8 mouse cellular contexts compared by ENCODE assay signal in genomic region chr19:21651664-21652063, GRCm38 (mm10). TPM values are rescaled to one million over a fixed set of nuclear protein-coding genes. Genes with fewer than 3 reads are reported as not detected.
A peak's percentile ranks its signal among the peaks of the same experiment; 100 is the strongest.
DNase-seq lines count a peak whose midpoint lies in the region; ATAC-seq and TF ChIP-seq lines count a peak whose summit lies in the region.

No protein-coding gene starts in this region.

- no peak for TF ChIP-seq CTCF in ES-Bruce4 (IDR thresholded peaks at IDR 0.05; ENCODE audit: low read depth, low read length)
- no peak for TF ChIP-seq CTCF in thymus, adult 2 months (IDR thresholded peaks at IDR 0.05; ENCODE audit: borderline replicate concordance, control insufficient read depth, extremely low read depth, insufficient read depth, low read length, poor library complexity)

- no peak for TF ChIP-seq EP300 in ES-Bruce4 (IDR thresholded peaks at IDR 0.05; ENCODE audit: insufficient read depth, low read depth, low read length)

- DNase-seq in heart, postnatal 25 days (ENCODE audit: low spot score), result no peak
- DNase-seq in ovary, postnatal 36 days (ENCODE audit: low spot score), result no peak
- DNase-seq in thymus, adult 2 months, result no peak

- H3K4me2 ChIP-seq in heart, embryonic 14.5 days (ENCODE audit: low read length), result peak overlapping the region; percentile 91
- peak overlapping the region; percentile 79 for H3K4me2 ChIP-seq in forebrain, embryonic 15.5 days (replicated peaks)
- peak overlapping the region; percentile 88 for H3K4me2 ChIP-seq in liver, embryonic 15.5 days

- H3K36me3 ChIP-seq in heart, embryonic 14.5 days (ENCODE audit: control insufficient read depth, insufficient read depth, low read length), result no peaks in the 10 kb centered on the region
- no peaks in the 10 kb centered on the region for H3K36me3 ChIP-seq in ES-Bruce4 (ENCODE audit: control insufficient read depth, insufficient read depth, low read length, poor library complexity, severe bottlenecking)
- H3K36me3 ChIP-seq in forebrain, embryonic 15.5 days, result no peaks in the 10 kb centered on the region
- no peaks in the 10 kb centered on the region for H3K36me3 ChIP-seq in liver, embryonic 15.5 days (replicated peaks)
- H3K36me3 ChIP-seq in thymus, adult 2 months (ENCODE audit: control insufficient read depth, insufficient read depth, low read length), result no peaks in the 10 kb centered on the region

- peak overlapping the region; percentile 95 to 98; a peak in 3 of 4 replicates for H3K4me3 ChIP-seq in heart, embryonic 14.5 days (ENCODE audit: control insufficient read depth in 1 of 2, insufficient read depth in 1 of 2, low read depth in 1 of 2, low read length in 2 of 2)
- H3K4me3 ChIP-seq in ES-Bruce4 (ENCODE audit: low read depth, low read length), result peak overlapping the region; percentile 94
- H3K4me3 ChIP-seq in forebrain, embryonic 15.5 days, result peak overlapping the region; percentile 95
- H3K4me3 ChIP-seq in liver, embryonic 15.5 days (replicated peaks), result peak overlapping the region; percentile 78
- H3K4me3 ChIP-seq in thymus, adult 2 months (ENCODE audit: control insufficient read depth, insufficient read depth, low read length), result no peak overlapping the region

- peaks cover 4 to 31% of the 10 kb centered on the region in 2 experiments for H3K4me1 ChIP-seq in heart, embryonic 14.5 days (ENCODE audit: control insufficient read depth in 2 of 2, insufficient read depth in 2 of 2, low read length in 2 of 2)
- H3K4me1 ChIP-seq in ES-Bruce4 (ENCODE audit: control insufficient read depth, insufficient read depth, low read length), result no peaks in the 10 kb centered on the region
- H3K4me1 ChIP-seq in forebrain, embryonic 15.5 days, result peaks cover 30% of the 10 kb centered on the region
- H3K4me1 ChIP-seq in liver, embryonic 15.5 days (replicated peaks), result peaks cover 43% of the 10 kb centered on the region
- H3K4me1 ChIP-seq in thymus, adult 2 months (replicated peaks; ENCODE audit: control insufficient read depth, insufficient read depth, low read length), result peaks cover 10% of the 10 kb centered on the region

- 48% methylated on average over 6 of the region's 6 CpGs for WGBS in heart, embryonic 14.5 days
- WGBS in forebrain, embryonic 15.5 days, result 46% methylated on average over 6 of the region's 6 CpGs
- WGBS in liver, embryonic 15.5 days (ENCODE audit: insufficient replicate concordance), result 38% methylated on average over 6 of the region's 6 CpGs
- WGBS in thymus, adult 2 months, result 63% methylated on average over 6 of the region's 6 CpGs

- intact Hi-C loops in heart, postnatal 25 days (cut with DNase I), result loop anchor here (5.0 kb wide), 2 partner anchors 79 to 86 kb away; no protein-coding TSS in a partner anchor

- no peaks in the 10 kb centered on the region for H3K27me3 ChIP-seq in heart, embryonic 14.5 days (ENCODE audit: control insufficient read depth, insufficient read depth, low read length)
- H3K27me3 ChIP-seq in ES-Bruce4 (ENCODE audit: control insufficient read depth, insufficient read depth, low read length, poor library complexity, severe bottlenecking), result no peaks in the 10 kb centered on the region
- no peaks in the 10 kb centered on the region for H3K27me3 ChIP-seq in forebrain, embryonic 15.5 days
- no peaks in the 10 kb centered on the region for H3K27me3 ChIP-seq in liver, embryonic 15.5 days
- H3K27me3 ChIP-seq in thymus, adult 2 months (ENCODE audit: control insufficient read depth, insufficient read depth, low read length), result no peaks in the 10 kb centered on the region

- no peak for TF ChIP-seq POLR2A in ES-Bruce4 (IDR thresholded peaks at IDR 0.05; ENCODE audit: insufficient read depth, low read length)
- no peak for TF ChIP-seq POLR2A in thymus, adult 2 months (IDR thresholded peaks at IDR 0.05; ENCODE audit: control insufficient read depth, extremely low read depth, insufficient read depth, low read length, poor library complexity)

- peak overlapping the region in 1 of 2 experiments; percentile 99; a peak in 1 of 4 replicates for H3K27ac ChIP-seq in heart, embryonic 14.5 days (replicated peaks in 1 of 2; ENCODE audit: control insufficient read depth in 1 of 2, insufficient read depth in 1 of 2, low read depth in 2 of 2, low read length in 2 of 2)
- peak overlapping the region; percentile 58; the same call in 1 of the 2 replicates for H3K27ac ChIP-seq in ES-Bruce4 (ENCODE audit: insufficient read depth, low read length)
- H3K27ac ChIP-seq in forebrain, embryonic 15.5 days (replicated peaks), result peak overlapping the region; percentile 98; the same call in 1 of the 2 replicates
- peak overlapping the region; percentile 91 for H3K27ac ChIP-seq in liver, embryonic 15.5 days (replicated peaks)
- no peak overlapping the region for H3K27ac ChIP-seq in thymus, adult 2 months (ENCODE audit: control insufficient read depth, insufficient read depth, low read length)

- H3K9ac ChIP-seq in heart, embryonic 14.5 days (ENCODE audit: low read length), result peak overlapping the region; percentile 96
- peak overlapping the region; percentile 75 for H3K9ac ChIP-seq in ES-Bruce4 (ENCODE audit: low read depth, poor library complexity, severe bottlenecking)
- H3K9ac ChIP-seq in forebrain, embryonic 15.5 days (replicated peaks), result peak overlapping the region; percentile 96
- H3K9ac ChIP-seq in liver, embryonic 15.5 days, result no peak overlapping the region

- ATAC-seq in heart, embryonic 14.5 days (ENCODE audit: insufficient number of reproducible peaks, insufficient read depth, low FRiP score, low read depth), result no peak
- ATAC-seq in forebrain, embryonic 15.5 days (replicated peaks), result no peak
- ATAC-seq in liver, embryonic 15.5 days (ENCODE audit: insufficient read depth), result no peak
- no peak for ATAC-seq in monocyte, adult 5-6 weeks (replicated peaks; ENCODE audit: insufficient number of reproducible peaks, low FRiP score, low TSS enrichment, poor library complexity, severe bottlenecking)

- H3K9me3 ChIP-seq in heart, embryonic 14.5 days (ENCODE audit: control insufficient read depth, low read length), result no peaks in the 10 kb centered on the region
- no peaks in the 10 kb centered on the region for H3K9me3 ChIP-seq in ES-Bruce4 (replicated peaks; ENCODE audit: control insufficient read depth, insufficient read depth, low read length, poor library complexity, severe bottlenecking)
- H3K9me3 ChIP-seq in forebrain, embryonic 15.5 days, result no peaks in the 10 kb centered on the region
- no peaks in the 10 kb centered on the region for H3K9me3 ChIP-seq in liver, embryonic 15.5 days (replicated peaks)

RNA-seq across cellular contexts. Expression of gene 1110059E24Rik, which starts 1.1 kb away (rescaled TPM):
- polyA plus RNA-seq in heart, embryonic 14.5 days (2014; fragmentation: Nextera tagmentation; extraction: Ambion mirVana), result 38.5 and 45.4 TPM in 2 replicates
- 10 to 100 TPM; 13.2 to 14.6 TPM for total RNA-seq in heart, postnatal 25 days (2021)
- polyA plus RNA-seq in ES-Bruce4 (2011; ENCODE audit: insufficient read depth, insufficient read length, low read depth, missing spikeins), result 46.7 and 51.2 TPM in 2 replicates
- polyA plus RNA-seq in forebrain, embryonic 15.5 days (2015; fragmentation: Nextera tagmentation; extraction: Ambion mirVana), result 56.8 and 57.7 TPM in 2 replicates
- polyA plus RNA-seq in liver, embryonic 15.5 days (2015; fragmentation: Nextera tagmentation; extraction: Ambion mirVana), result 12.8 and 12.9 TPM in 2 replicates
- total RNA-seq in monocyte, adult 5-6 weeks (2017), result 57.5 to 68.2 TPM (median 61.4 TPM) in 3 replicates
- polyA plus RNA-seq in thymus, adult 2 months (2012; rRNA removed), result 3.3 and 4.8 TPM in 2 replicates

RNA-seq across cellular contexts. Expression of gene Abhd17b, which starts 1.3 kb away (rescaled TPM):
- 25.9 and 27.0 TPM in 2 replicates for polyA plus RNA-seq in heart, embryonic 14.5 days (2014; fragmentation: Nextera tagmentation; extraction: Ambion mirVana)
- total RNA-seq in heart, postnatal 25 days (2021), result 10 to 100 TPM; 13.5 to 13.7 TPM
- 36.6 and 36.7 TPM in 2 replicates for polyA plus RNA-seq in ES-Bruce4 (2011; ENCODE audit: insufficient read depth, insufficient read length, low read depth, missing spikeins)
- polyA plus RNA-seq in forebrain, embryonic 15.5 days (2015; fragmentation: Nextera tagmentation; extraction: Ambion mirVana), result 36.5 and 44.1 TPM in 2 replicates
- polyA plus RNA-seq in liver, embryonic 15.5 days (2015; fragmentation: Nextera tagmentation; extraction: Ambion mirVana), result 6.9 and 7.5 TPM in 2 replicates
- 45.5 to 64.5 TPM (median 61.5 TPM) in 3 replicates for total RNA-seq in monocyte, adult 5-6 weeks (2017)
- 8.2 and 12.8 TPM in 2 replicates for polyA plus RNA-seq in thymus, adult 2 months (2012; rRNA removed)
